Comparison of ENCODE assay signal across 8 mouse cellular contexts in the genomic region with DNA sequence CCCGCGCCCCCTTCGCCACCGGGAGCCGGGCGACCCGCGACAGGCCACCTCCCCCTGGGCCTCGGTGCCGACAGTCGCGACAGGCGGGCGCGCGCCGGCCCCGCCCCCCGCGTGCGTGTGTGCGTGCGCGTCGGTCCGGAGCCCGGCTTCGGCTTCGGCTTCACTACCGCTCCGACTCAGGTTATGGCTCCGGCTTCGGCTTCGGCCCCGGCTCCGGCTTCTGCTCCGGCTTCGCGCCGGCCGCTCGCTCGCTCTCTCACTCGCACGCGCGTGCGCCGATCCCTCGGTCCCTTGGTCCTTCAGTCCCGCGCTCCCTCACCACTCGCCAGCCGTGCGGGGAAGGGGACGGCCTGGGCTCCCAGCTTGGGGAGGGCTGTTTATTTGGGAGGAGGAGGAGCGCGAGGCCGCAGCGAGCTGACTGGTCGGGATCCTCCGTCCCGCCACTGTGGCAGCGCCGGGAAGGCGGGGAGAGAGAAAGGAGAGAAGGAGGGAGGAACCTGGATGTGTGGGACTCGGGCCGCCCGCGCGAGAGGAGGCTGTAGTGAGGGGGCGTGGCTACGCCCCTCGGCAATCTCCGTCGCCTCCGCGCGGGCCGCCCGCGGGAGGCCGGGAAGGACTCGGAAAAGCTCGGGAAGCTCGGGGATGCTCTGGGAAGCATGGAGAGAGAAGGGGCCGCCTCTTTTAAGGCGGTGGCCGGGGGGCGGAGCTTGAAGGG. TPM values are rescaled to one million over a fixed set of nuclear protein-coding genes. Genes with fewer than 3 reads are reported as not detected.
DNase-seq lines count a peak whose midpoint lies in the region; ATAC-seq and TF ChIP-seq lines count a peak whose summit lies in the region.

A gene (minus strand): TSS at position 458 of the 715 bp plus-strand sequence.

- peak; percentile 98 for DNase-seq in embryo, embryonic 11 days
- DNase-seq in gonadal fat pad, adult 2 months (ENCODE audit: low read depth) = peak; percentile 65
- DNase-seq in left cerebral cortex, postnatal 25 days (ENCODE audit: low spot score in 2 of 2) = peak; percentile 85 to 90
- peak; percentile 95 for DNase-seq in midbrain, embryonic 10.5 days (ENCODE audit: low spot score)

- no peak for TF ChIP-seq POLR2A in small intestine, adult 2 months (IDR thresholded peaks at IDR 0.05; ENCODE audit: low read depth, low read length)

- intact Hi-C loops in left cerebral cortex, postnatal 25 days (cut with DNase I) = no loop called here

- peak within 1 kb of the TSS; percentile 99 for H3K27ac ChIP-seq in intestine, embryonic 16.5 days (ENCODE audit: low read length)
- H3K27ac ChIP-seq in midbrain, embryonic 10.5 days (replicated peaks) = peak within 1 kb of the TSS; percentile 98
- H3K27ac ChIP-seq in small intestine, adult 2 months (ENCODE audit: insufficient read depth, low read depth, low read length) = peak within 1 kb of the TSS; percentile 93

- under 1% methylated on average over 78 of the region's 90 CpGs for WGBS in intestine, embryonic 16.5 days
- WGBS in midbrain, embryonic 10.5 days = under 1% methylated on average over 90 of the region's 90 CpGs
- WGBS in small intestine, adult 2 months = under 1% methylated on average over 87 of the region's 90 CpGs

- peak within 1 kb of the TSS; percentile 90 for H3K4me2 ChIP-seq in intestine, embryonic 16.5 days (ENCODE audit: low read depth, low read length)

- peak within 1 kb of the TSS; percentile 98 for H3K9ac ChIP-seq in intestine, embryonic 16.5 days (ENCODE audit: low read depth, low read length)

- ATAC-seq in erythroblast, adult 5-6 weeks (replicated peaks; ENCODE audit: low FRiP score, poor library complexity, severe bottlenecking) = no peak
- peak; percentile 97 for ATAC-seq in intestine, embryonic 16.5 days

- H3K9me3 ChIP-seq in erythroblast, embryonic 14.5 days (ENCODE audit: control insufficient read depth, low read length) = no peaks in the 10 kb centered on the region; the same call in 1 of the 2 replicates
- H3K9me3 ChIP-seq in intestine, embryonic 16.5 days (ENCODE audit: control insufficient read depth, low read length) = 0 out of 2 replicates have a peak, but pooled peaks cover 2% of the 10 kb centered on the region
- H3K9me3 ChIP-seq in midbrain, embryonic 10.5 days (replicated peaks) = no peaks in the 10 kb centered on the region

- H3K4me1 ChIP-seq in erythroblast, embryonic 14.5 days (ENCODE audit: control insufficient read depth) = peaks cover 12% of the 10 kb centered on the region
- peaks cover 25% of the 10 kb centered on the region for H3K4me1 ChIP-seq in intestine, embryonic 16.5 days (ENCODE audit: control insufficient read depth, insufficient read depth, low read length)
- peaks cover 44% of the 10 kb centered on the region for H3K4me1 ChIP-seq in midbrain, embryonic 10.5 days
- H3K4me1 ChIP-seq in small intestine, adult 2 months (ENCODE audit: control insufficient read depth, insufficient read depth, insufficient read length, low read length) = peaks cover 2% of the 10 kb centered on the region; the same call in 1 of the 2 replicates

- H3K27me3 ChIP-seq in erythroblast, embryonic 14.5 days (ENCODE audit: control insufficient read depth) = peaks cover 59% of the 10 kb centered on the region
- no peaks in the 10 kb centered on the region for H3K27me3 ChIP-seq in intestine, embryonic 16.5 days (replicated peaks; ENCODE audit: control insufficient read depth, insufficient read depth, low read length)
- peaks cover 20% of the 10 kb centered on the region for H3K27me3 ChIP-seq in midbrain, embryonic 10.5 days (ENCODE audit: low read depth, poor library complexity, severe bottlenecking)
- H3K27me3 ChIP-seq in small intestine, adult 2 months (ENCODE audit: control insufficient read depth, insufficient read depth, low read length) = no peaks in the 10 kb centered on the region

- TF ChIP-seq CTCF in small intestine, adult 2 months (IDR thresholded peaks at IDR 0.05; ENCODE audit: extremely low read depth, insufficient read length, insufficient replicate concordance, low read depth, low read length) = no peak

- H3K36me3 ChIP-seq in erythroblast, embryonic 14.5 days (ENCODE audit: control insufficient read depth) = no peaks in the 10 kb centered on the region
- H3K36me3 ChIP-seq in intestine, embryonic 16.5 days (ENCODE audit: control insufficient read depth, insufficient read depth, low read length) = no peaks in the 10 kb centered on the region
- peaks cover 5% of the 10 kb centered on the region; the same call in 1 of the 2 replicates for H3K36me3 ChIP-seq in midbrain, embryonic 10.5 days
- no peaks in the 10 kb centered on the region for H3K36me3 ChIP-seq in small intestine, adult 2 months (ENCODE audit: control insufficient read depth, insufficient read depth, low read length)

- peak within 1 kb of the TSS; percentile 58 for H3K4me3 ChIP-seq in erythroblast, embryonic 14.5 days (replicated peaks)
- peak within 1 kb of the TSS; percentile 95 for H3K4me3 ChIP-seq in intestine, embryonic 16.5 days (ENCODE audit: low read length)
- H3K4me3 ChIP-seq in midbrain, embryonic 10.5 days = peak within 1 kb of the TSS; percentile 94
- peak within 1 kb of the TSS; percentile 88 for H3K4me3 ChIP-seq in small intestine, adult 2 months (ENCODE audit: low read depth, low read length)

RNA-seq across cellular contexts. Expression of the gene that starts here (rescaled TPM):
- polyA plus RNA-seq in erythroblast, embryonic 14.5 days (2012) = 0.11 TPM in 1 of 2 replicates, not detected in the other
- not detected in 2 replicates for total RNA-seq in erythroblast, adult 5-6 weeks (2015; ENCODE audit: low replicate concordance)
- total RNA-seq in erythroblast, adult 5-6 weeks (2017; ENCODE audit: low replicate concordance) = not detected in 2 replicates
- polyA plus RNA-seq in gonadal fat pad, adult 2 months (2012; rRNA removed) = 40.5 and 41.8 TPM in 2 replicates
- 31.5 and 34.0 TPM in 2 replicates for polyA plus RNA-seq in intestine, embryonic 16.5 days (2015; fragmentation: Nextera tagmentation; extraction: Ambion mirVana)
- total RNA-seq in left cerebral cortex, postnatal 25 days (2021) = 100 to 1,000 TPM; 244 to 265 TPM
- 35.7 and 59.4 TPM in 2 replicates for polyA plus RNA-seq in midbrain, embryonic 10.5 days (2016; fragmentation: Nextera tagmentation; extraction: Ambion mirVana)
- polyA plus RNA-seq in small intestine, adult 2 months (2012; rRNA removed) = 25.1 and 34.7 TPM in 2 replicates

Comparison
In these comparisons a context has a peak if more than half of its experiments do, and no peak if none do; other contexts are left out.
1. RNA of the gene that starts here (total RNA-seq): 244 to 265 TPM in left cerebral cortex, postnatal 25 days; not detected in erythroblast, adult 5-6 weeks; every median in the first group is over 100 times any median in the second.
2. RNA of the gene that starts here (polyA plus RNA-seq): 40.5 to 41.8 TPM in gonadal fat pad, adult 2 months, 35.7 to 59.4 TPM in midbrain, embryonic 10.5 days, 25.1 to 34.7 TPM in small intestine, adult 2 months and 31.5 to 34.0 TPM in intestine, embryonic 16.5 days; 0.11 TPM in erythroblast, embryonic 14.5 days; every median in the first group is over 10 times any median in the second.
3. Peak in every context shown above with its lines, with median percentiles within 50 percentile points of each other: H3K4me3 ChIP-seq, DNase-seq and H3K27ac ChIP-seq.